In the genomic region with DNA sequence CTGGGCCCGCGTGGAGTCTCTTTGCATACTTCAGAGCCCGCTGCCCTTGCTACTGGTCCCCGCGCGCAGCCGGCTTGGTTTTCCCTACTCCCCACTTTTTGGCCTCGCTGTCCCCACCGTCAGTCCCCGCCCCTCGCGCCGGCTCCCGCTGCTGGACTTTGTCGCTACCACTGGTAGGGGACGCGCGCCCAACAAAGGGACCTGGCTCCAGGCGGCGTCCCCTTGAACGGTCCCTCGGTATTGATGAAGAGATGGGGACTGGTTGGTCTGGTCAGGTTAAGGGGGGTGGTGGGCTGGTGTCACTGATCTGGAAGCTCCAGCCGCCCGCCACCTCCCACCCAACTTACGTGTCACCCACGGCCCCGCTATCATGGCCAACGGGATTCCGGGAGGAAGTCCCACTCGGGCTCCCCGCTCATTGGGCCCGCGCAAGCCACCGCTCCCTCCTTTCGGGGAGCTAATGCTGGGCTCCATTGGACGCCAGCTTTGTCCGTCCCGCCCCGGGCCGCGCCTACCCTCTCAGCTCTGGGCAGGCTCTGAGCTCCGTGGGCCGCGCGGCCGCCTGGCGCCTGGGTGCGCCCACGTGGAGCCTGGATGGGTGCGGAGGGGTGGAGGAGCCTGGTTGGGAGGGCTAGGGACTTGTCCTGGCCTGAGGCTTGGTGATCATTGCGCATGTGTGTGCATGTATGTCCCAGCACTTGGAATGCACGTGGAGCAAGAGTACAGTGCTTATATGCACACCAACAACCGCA, we compare ENCODE assay signal across 7 mouse cellular contexts. TPM values are rescaled to one million over a fixed set of nuclear protein-coding genes. Genes with fewer than 3 reads are reported as not detected.
DNase-seq lines count a peak whose midpoint lies in the region; ATAC-seq and TF ChIP-seq lines count a peak whose summit lies in the region.

A gene (minus strand): TSS at position 399 of the 752 bp plus-strand sequence.

- under 1% methylated on average over 53 of the region's 53 CpGs for WGBS in embryonic facial prominence, embryonic 10.5 days
- WGBS in intestine, postnatal 0 days: under 1% methylated on average over 52 of the region's 53 CpGs
- WGBS in midbrain, embryonic 12.5 days: 1% methylated on average over 49 of the region's 53 CpGs
- under 1% methylated on average over 53 of the region's 53 CpGs for whole genome bisulfite sequencing in small intestine, adult 2 months

- peak; percentile 96 for ATAC-seq in intestine, postnatal 0 days
- peak; percentile 99 for ATAC-seq in midbrain, embryonic 12.5 days (ENCODE audit: low FRiP score, low read depth)

- no peaks in the 10 kb centered on the region for H3K27me3 ChIP-seq in embryonic facial prominence, embryonic 10.5 days (replicated peaks; ENCODE audit: low read depth, poor library complexity, severe bottlenecking)
- no peaks in the 10 kb centered on the region for H3K27me3 ChIP-seq in intestine, postnatal 0 days (replicated peaks; ENCODE audit: control insufficient read depth, insufficient read depth, low read length)
- no peaks in the 10 kb centered on the region for H3K27me3 ChIP-seq in midbrain, embryonic 12.5 days
- no peaks in the 10 kb centered on the region for H3K27me3 ChIP-seq in small intestine, adult 2 months (ENCODE audit: control insufficient read depth, insufficient read depth, low read length)

- 0 out of 2 replicates have a peak, but pooled peaks cover 2% of the 10 kb centered on the region for H3K36me3 ChIP-seq in embryonic facial prominence, embryonic 10.5 days (replicated peaks)
- H3K36me3 ChIP-seq in intestine, postnatal 0 days (ENCODE audit: control insufficient read depth, insufficient read depth): no peaks in the 10 kb centered on the region
- H3K36me3 ChIP-seq in midbrain, embryonic 12.5 days: no peaks in the 10 kb centered on the region
- no peaks in the 10 kb centered on the region for H3K36me3 ChIP-seq in small intestine, adult 2 months (ENCODE audit: control insufficient read depth, insufficient read depth, low read length)

- no peaks in the 10 kb centered on the region for H3K9me3 ChIP-seq in embryonic facial prominence, embryonic 10.5 days
- no peaks in the 10 kb centered on the region for H3K9me3 ChIP-seq in intestine, postnatal 0 days (ENCODE audit: control insufficient read depth)
- H3K9me3 ChIP-seq in midbrain, embryonic 12.5 days: no peaks in the 10 kb centered on the region

- TF ChIP-seq POLR2A in small intestine, adult 2 months (IDR thresholded peaks at IDR 0.05; ENCODE audit: low read depth, low read length): peak; percentile 38; the same call in 1 of the 2 replicates

- TF ChIP-seq CTCF in intestine, postnatal 0 days (IDR thresholded peaks at IDR 0.05; ENCODE audit: low read depth): no peak; the same call in 1 of the 2 replicates
- no peak for TF ChIP-seq CTCF in small intestine, adult 2 months (IDR thresholded peaks at IDR 0.05; ENCODE audit: extremely low read depth, insufficient read length, insufficient replicate concordance, low read depth, low read length)

- peak within 1 kb of the TSS; percentile 70 for H3K9ac ChIP-seq in intestine, postnatal 0 days (ENCODE audit: low read depth, low read length)
- H3K9ac ChIP-seq in midbrain, embryonic 12.5 days (replicated peaks): peak within 1 kb of the TSS; percentile 77

- intact Hi-C loops in left cerebral cortex, postnatal 4 days (cut with DNase I): no loop called here

- H3K4me3 ChIP-seq in embryonic facial prominence, embryonic 10.5 days: peak within 1 kb of the TSS; percentile 81
- peak within 1 kb of the TSS; percentile 88 for H3K4me3 ChIP-seq in intestine, postnatal 0 days (ENCODE audit: low read depth, low read length)
- peak within 1 kb of the TSS; percentile 75 for H3K4me3 ChIP-seq in midbrain, embryonic 12.5 days
- H3K4me3 ChIP-seq in small intestine, adult 2 months (ENCODE audit: low read depth, low read length): peak within 1 kb of the TSS; percentile 94

- peak within 1 kb of the TSS; percentile 92 for H3K4me2 ChIP-seq in intestine, postnatal 0 days (replicated peaks; ENCODE audit: low read depth)
- peak within 1 kb of the TSS; percentile 80 for H3K4me2 ChIP-seq in midbrain, embryonic 12.5 days (replicated peaks)

- peak; percentile 97 for DNase-seq in adrenal gland, postnatal 10 days
- DNase-seq in embryonic facial prominence, embryonic 10.5 days (ENCODE audit: low spot score): peak; percentile 96
- no peak for DNase-seq in gonadal fat pad, adult 2 months (ENCODE audit: low read depth)
- peak; percentile 95 for DNase-seq in left cerebral cortex, postnatal 4 days

- H3K27ac ChIP-seq in embryonic facial prominence, embryonic 10.5 days (replicated peaks): peak within 1 kb of the TSS; percentile 95
- peak within 1 kb of the TSS; percentile 87 for H3K27ac ChIP-seq in intestine, postnatal 0 days (ENCODE audit: low read depth, low read length)
- H3K27ac ChIP-seq in midbrain, embryonic 12.5 days (replicated peaks): peak within 1 kb of the TSS; percentile 85
- H3K27ac ChIP-seq in small intestine, adult 2 months (ENCODE audit: insufficient read depth, low read depth, low read length): peak within 1 kb of the TSS; percentile 69

- H3K4me1 ChIP-seq in embryonic facial prominence, embryonic 10.5 days: peaks cover 35% of the 10 kb centered on the region
- peaks cover 11% of the 10 kb centered on the region for H3K4me1 ChIP-seq in intestine, postnatal 0 days (replicated peaks; ENCODE audit: control insufficient read depth, insufficient read depth, low read length)
- H3K4me1 ChIP-seq in midbrain, embryonic 12.5 days: peaks cover 31% of the 10 kb centered on the region
- H3K4me1 ChIP-seq in small intestine, adult 2 months (ENCODE audit: control insufficient read depth, insufficient read depth, insufficient read length, low read length): peaks cover 22% of the 10 kb centered on the region; the same call in 1 of the 2 replicates

RNA-seq across cellular contexts. Expression of the gene that starts here (rescaled TPM):
- total RNA-seq in adrenal gland, postnatal 10 days (2021): 10 to 100 TPM; 52.0 to 55.1 TPM
- polyA plus RNA-seq in embryonic facial prominence, embryonic 10.5 days (2016; fragmentation: Nextera tagmentation; extraction: Ambion mirVana): 47.2 and 51.0 TPM in 2 replicates
- 22.2 and 28.2 TPM in 2 replicates for polyA plus RNA-seq in gonadal fat pad, adult 2 months (2012; rRNA removed)
- polyA plus RNA-seq in intestine, postnatal 0 days (2015; fragmentation: Nextera tagmentation; extraction: Ambion mirVana): 30.3 and 31.9 TPM in 2 replicates
- total RNA-seq in left cerebral cortex, postnatal 4 days (2021): 10 to 100 TPM; 20.6 to 21.9 TPM
- 52.3 and 54.0 TPM in 2 replicates for polyA plus RNA-seq in midbrain, embryonic 12.5 days (2016; fragmentation: Nextera tagmentation; extraction: Ambion mirVana)
- polyA plus RNA-seq in small intestine, adult 2 months (2012; rRNA removed): 25.7 and 41.8 TPM in 2 replicates
